Mouse (Mus musculus): Measurements from ENCODE around the gene Copz1. TPM values are rescaled to one million over a fixed set of nuclear protein-coding genes. Genes with fewer than 3 reads are reported as not detected.

Copz1 gene
- total RNA-seq, 2 experiments from 2014 or later, result 38.0 to 38.5 TPM

DNA sequence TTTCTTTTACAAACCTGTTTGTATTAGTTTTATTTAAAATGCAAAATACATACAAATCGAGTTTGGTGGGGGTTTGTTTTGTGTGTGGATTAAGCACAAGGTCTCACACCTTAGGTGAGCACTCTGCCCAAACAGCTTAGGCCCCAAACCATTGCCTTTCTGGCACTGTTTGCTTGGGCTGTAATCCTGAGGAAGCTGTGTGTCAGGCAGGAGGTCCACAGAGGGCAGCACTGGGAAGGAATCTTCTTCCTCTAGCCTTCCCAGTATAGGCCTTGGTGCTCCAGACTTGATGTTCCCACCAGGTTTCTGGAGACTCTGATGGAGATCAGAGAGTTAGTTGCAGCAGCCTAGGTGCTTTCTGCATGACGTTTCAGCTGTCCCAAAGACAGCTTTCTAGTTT lies 12.1 kb downstream of the Copz1 start:
- intact Hi-C loops (cut with DNase I; ENCODE audit: low total_unique reads), result loop anchor here (5.0 kb wide), 1 partner anchor 33 kb away; no protein-coding TSS in a partner anchor
- DNase-seq, result no peak

DNA sequence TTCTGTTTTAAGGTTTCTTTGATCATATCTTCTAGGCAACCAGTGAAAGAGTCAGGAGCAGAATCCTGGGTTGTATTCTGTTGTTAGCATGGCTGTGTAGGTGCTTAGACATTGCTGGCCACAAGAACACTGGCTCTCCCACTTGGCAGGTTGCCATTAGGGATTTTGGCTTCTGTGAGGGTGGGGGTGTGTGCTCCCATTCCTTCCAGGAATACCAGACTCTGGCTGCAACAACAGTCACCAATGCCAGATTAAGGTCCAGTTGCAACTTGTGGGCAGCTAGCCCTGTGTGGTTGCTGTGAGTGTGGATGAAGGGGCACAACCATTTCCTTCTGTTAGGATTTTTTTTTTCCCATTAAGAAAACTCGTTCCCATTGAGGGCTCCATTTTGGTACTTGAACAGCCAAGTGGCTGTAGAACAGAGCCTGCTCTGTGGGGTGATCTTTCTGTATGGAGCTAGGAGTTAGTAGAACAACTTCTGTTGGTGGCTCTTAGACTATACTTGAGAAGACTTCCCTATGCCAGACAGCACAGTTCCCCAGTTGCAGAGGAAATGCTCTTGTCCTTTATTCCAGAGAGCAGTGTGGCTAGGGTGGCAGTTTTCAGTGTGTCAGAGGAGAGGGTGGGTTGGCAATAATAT lies 13.4 kb downstream of the Copz1 start:
- intact Hi-C loops (cut with DNase I; ENCODE audit: low total_unique reads), result no loop called here
- DNase-seq, result peak; percentile 61

DNA sequence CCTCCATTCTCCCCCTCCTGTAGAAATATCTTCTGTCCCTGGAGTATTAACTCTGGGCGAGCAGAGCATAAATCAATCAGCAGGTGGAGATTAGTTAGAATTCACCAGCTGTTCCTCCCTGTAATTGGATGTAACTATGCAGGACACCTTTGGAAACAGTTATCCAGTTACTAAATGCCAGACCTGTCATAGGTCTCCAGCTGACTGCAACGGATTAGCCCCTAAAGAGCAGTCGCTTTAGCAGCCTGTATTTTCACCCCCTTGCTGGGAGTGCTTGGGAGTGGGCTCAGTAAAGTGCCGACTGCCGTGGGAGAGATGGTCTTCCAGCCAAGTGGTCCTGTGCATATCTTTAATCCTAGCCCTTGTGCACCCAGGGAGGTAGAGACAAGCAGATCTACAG lies 17.1 kb downstream of the Copz1 start:
- intact Hi-C loops (cut with DNase I; ENCODE audit: low total_unique reads), result no loop called here
- no peak for DNase-seq

DNA sequence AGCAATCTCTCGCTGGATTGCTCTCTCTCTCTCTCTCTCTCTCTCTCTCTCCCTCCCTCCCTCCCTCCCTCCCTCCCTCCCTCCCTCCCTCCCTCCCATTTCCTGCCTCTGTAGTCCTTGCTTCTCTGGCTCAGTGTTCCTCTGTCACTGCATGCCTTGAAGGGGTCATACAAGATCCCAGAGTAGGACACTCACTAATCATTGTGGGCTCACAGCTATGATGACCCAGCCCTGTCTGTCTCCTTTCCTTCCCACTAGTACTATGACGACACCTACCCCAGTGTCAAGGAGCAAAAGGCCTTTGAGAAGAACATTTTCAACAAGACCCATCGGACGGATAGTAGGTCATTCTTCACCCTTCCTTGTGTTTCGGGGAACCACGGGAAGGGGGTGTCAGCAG lies 17.9 kb downstream of the Copz1 start:
- intact Hi-C loops (cut with DNase I; ENCODE audit: low total_unique reads), result no loop called here
- no peak for DNase-seq

DNA sequence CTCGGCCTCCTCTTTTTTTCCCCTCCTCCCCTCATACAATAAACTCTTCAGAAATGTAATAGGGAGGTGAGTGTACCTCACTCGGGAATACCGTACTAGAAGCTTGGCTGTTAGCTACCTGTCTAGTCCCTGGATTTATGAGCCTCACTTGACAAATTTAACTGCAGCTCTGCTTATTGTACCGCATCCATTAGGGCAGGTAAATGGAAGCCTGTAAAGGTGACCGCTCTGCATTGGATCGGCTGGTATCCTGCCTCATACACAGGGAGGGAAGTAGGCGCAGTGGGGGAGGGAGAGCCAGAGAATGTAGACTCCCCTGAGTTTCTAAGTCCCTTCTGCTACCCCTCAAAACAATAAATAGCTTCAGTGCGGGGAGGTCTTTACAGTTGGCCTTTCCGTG lies 18.3 kb downstream of the Copz1 start:
- no peak for DNase-seq
- intact Hi-C loops (cut with DNase I; ENCODE audit: low total_unique reads), result no loop called here

DNA sequence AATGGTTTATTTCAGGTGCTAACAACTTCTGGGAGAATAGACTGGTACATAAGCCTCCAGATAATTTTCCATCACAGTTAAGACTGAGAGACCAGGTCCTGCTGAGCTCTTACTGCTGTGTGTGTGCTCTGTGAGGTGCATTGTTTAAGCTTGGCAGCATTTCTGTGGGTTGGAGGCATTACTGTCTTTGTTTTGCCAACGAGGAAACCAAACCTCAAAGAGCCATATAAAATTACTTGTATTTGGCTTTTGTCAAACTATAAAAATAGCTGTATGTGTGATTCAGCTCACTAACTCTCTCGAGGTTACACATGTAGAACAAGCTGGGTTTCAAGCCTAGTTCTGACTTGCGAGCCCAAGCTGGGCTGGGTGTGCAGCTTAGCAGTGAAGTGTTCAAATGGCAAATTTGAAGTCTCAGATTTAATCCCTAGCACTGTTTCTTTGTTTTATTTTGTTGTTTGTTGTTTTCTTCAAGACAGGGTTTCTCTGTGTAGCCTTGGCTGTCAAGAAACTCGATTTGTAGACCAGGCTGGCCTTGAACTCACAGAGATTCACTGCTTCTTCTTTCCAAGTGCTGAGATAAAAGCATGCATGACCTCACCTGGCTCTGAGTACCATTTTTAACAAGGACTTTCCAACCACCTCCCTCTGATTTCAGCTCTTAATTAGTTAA lies 20.3 kb downstream of the Copz1 start:
- intact Hi-C loops (cut with DNase I; ENCODE audit: low total_unique reads), result no loop called here
- no peak for DNase-seq

DNA sequence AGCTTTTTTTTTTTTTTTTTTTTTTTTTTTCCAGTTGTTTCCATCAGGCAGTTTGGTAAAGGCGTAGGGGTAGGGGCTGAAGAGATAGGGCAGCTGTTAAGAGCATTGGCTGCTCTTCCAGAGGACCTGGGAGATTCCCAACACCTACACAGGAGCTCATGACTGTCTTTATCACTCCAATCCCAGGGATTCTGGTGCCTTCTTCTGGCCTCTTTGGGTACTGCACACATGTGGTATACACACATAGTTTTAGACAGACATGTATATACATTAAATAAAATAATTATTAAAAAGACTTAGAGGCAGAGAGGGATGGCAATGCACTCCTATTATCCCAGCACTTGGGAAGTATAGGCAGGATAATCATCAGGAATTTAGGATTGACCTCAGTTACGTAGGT lies 20.9 kb downstream of the Copz1 start:
- no peak for DNase-seq
- intact Hi-C loops (cut with DNase I; ENCODE audit: low total_unique reads), result no loop called here

DNA sequence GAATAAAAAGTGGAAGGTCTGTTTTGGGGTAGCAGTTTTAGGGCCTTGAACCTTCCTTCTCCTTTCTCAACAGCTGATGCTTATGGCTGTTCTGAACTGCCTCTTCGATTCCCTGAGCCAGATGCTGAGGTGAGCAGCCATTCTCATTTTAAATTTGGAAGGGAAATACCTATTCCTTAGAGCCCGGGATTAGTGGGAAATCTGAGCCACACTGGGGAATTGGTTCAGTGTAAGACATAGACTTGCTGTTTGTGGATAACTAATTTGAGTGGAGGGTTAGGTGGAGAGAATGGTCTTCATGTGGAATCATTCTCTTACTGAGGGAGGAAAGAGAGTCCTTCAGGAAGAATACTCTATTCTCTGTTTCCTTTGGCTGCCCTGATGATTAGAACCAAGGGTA lies 22.1 kb downstream of the Copz1 start:
- DNase-seq, result no peak
- intact Hi-C loops (cut with DNase I; ENCODE audit: low total_unique reads), result no loop called here

DNA sequence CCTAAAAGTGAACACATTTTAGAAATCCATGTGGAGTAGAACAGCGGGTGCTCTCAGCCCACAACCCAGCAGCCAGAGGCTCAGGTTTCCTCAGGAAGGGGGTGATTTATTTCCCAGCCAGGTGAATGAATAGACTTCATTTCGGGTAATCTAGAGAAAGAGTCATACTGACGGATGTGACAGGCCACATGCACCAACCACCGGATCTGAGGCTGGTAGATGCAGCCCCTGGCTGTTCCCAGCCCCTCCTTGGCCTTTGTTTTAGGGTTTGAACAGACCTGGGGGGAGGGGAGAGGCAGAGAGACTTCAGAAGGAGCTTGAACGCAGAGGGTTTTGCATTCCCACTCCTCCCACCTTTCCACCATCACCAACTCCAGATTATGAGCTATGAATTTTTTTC lies 23.3 kb downstream of the Copz1 start:
- intact Hi-C loops (cut with DNase I; ENCODE audit: low total_unique reads), result no loop called here
- DNase-seq, result no peak

DNA sequence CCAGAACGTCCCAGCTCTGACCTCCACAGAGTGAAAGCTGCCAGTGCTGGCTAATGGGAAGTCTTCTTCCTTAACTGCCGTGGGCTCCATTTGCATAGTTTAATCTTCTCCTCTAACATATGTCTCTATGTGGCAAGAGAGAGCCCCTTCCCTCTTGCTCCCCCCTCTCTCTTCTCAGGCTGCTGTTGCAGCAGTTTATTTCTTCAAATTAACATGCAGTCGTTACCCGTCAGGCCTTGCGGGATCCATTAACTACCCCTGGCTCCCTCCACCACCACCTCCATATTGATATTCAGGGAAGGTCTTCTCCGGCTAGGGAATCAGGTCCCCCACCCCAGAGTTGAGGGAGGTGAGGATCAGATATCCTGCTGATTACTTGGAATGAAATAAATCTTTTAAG lies 24.8 kb downstream of the Copz1 start:
- intact Hi-C loops (cut with DNase I; ENCODE audit: low total_unique reads), result no loop called here
- no peak for DNase-seq

DNA sequence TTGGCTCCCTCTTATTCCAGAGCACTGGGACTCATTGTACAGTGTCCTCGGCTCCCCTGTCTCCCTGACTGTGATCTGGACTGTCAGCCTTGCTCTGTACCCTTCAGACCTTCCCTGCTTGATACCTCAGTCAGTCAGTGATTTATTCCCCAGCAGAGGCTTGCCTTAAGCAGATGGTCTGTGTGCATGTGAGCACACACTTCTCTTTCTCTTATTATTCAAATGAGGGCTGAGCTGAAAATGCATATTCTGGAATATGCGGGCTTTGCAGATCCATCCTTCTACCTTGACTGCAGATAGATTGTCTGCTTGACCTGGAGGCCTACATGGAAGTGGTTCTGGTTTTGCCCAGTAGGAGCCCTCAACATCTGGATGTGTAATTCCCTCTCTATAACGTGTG lies 25.5 kb downstream of the Copz1 start:
- intact Hi-C loops (cut with DNase I; ENCODE audit: low total_unique reads), result no loop called here
- DNase-seq, result no peak

DNA sequence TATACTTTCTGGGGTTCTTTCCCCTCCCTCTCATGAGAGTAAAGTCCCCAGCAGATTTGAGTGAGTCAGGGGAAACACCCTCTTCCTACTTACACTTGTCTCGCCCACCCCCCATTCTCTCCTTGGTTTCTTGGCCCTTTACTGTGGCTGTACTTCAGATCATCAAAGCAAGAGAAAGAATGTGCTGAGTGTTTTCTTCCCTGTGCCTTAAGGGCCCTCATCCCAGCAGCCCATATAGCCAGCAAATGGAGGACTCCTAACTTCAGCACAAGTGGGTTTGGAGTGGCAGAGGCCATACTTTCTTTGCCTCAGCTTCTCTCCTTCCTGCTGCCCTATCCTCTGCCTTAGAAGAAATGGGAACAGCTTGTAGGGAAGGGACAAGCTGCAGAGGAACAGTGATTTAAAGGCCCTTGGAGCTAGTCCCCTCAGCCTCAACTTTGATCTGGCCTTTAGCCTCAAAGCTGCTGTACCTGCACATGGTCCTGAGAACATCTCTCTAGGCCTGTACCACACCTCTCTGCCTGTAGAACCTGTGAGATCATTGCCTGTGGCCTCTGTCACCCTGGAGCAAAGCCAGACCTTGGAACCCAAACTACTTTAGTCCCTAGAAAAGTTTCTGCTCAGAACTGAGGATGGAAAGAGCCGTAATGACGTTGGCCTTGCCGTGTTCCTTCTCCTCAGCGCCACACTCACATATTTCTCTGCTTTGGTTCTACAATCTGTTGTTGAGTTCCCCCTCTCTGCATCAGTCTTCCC lies 26.5 kb downstream of the Copz1 start:
- intact Hi-C loops (cut with DNase I; ENCODE audit: low total_unique reads), result no loop called here
- DNase-seq, result no peak

DNA sequence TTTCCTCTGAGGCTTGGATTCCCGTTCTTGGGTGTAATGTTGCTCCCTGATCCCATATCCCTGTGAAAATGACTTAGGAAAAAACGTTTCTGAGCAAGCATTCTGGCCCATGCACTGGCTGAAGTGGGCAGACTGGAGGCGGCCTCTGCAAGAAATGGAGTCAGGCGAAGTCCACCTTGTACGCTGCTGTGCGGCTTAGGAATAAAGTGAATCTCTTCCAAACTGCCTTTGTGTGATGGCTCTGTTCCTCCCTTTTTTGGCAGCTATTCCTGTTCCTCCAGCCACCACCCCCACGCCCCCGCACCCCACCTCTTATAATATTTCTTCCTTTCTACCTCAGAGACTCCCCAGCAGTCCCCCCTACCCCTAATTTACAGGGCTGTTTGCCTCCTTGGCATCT lies 27.1 kb downstream of the Copz1 start:
- DNase-seq, result no peak
- intact Hi-C loops (cut with DNase I; ENCODE audit: low total_unique reads), result loop anchor here (5.0 kb wide), 1 partner anchor 47 kb away; no protein-coding TSS in a partner anchor

DNA sequence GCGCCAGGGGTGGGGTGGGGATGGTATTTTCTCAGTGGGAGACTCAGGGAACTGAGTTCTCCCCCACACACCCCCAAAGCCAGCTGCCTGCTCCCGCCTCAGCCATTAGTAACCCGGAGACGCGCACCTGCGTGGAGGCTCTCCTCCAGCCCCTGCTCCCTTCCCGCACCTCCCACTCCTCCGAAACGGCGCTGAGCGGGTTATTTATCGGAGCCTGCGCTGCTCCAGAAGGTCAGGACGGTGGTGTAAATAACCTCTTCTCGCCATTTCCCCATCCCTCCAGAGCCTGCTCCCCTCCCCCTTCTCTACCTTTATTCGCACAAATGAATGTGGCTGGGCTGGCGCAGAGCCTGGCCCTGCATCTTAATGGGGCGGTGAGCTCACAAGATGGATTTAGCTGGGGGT lies 27.6 kb downstream of the Copz1 start:
- intact Hi-C loops (cut with DNase I; ENCODE audit: low total_unique reads), result loop anchor here (5.0 kb wide), 1 partner anchor 48 kb away; no protein-coding TSS in a partner anchor
- no peak for DNase-seq

DNA sequence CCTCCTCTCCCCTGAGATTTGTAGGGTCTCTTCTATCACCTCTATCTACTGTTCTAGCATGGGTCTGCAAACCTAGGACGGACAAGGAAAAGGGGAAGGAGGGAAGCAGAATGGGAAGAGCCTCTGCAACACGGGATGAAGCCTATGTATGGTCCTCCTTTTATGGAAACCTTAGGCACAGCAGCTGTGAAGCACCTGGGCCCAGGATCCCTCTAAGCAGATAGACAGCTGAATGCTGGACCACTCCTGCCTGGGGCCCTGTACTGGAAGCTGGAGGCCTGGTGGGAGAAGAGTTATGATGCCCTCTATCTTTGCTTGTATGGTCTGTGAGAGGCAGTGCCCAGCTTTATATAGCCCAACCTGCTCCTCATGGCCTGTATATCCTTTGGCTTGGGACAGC lies 28.0 kb downstream of the Copz1 start:
- intact Hi-C loops (cut with DNase I; ENCODE audit: low total_unique reads), result loop anchor here (5.0 kb wide), 1 partner anchor 48 kb away; no protein-coding TSS in a partner anchor
- DNase-seq, result no peak

DNA sequence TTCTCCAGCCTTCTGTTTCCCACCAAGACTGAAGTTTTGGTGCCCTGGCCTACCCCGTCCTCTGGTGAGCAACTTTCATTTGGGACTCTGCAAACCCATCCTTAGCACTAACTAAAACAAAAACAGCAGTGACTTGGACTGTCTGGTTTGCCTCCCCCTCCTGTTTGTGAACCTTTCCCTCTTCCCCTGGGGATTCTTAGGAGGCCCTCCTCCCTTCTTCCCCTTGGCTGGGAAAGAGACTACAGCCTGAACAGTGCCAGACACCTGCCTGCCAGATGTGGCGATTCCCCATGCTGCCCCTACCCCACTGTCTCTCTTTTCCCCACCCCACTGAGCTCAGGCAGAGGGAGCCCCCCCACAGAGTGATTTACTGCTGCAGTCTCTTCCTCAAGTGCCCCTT lies 28.5 kb downstream of the Copz1 start:
- intact Hi-C loops (cut with DNase I; ENCODE audit: low total_unique reads), result loop anchor here (5.0 kb wide), 1 partner anchor 49 kb away; no protein-coding TSS in a partner anchor
- peak; percentile 39 for DNase-seq

DNA sequence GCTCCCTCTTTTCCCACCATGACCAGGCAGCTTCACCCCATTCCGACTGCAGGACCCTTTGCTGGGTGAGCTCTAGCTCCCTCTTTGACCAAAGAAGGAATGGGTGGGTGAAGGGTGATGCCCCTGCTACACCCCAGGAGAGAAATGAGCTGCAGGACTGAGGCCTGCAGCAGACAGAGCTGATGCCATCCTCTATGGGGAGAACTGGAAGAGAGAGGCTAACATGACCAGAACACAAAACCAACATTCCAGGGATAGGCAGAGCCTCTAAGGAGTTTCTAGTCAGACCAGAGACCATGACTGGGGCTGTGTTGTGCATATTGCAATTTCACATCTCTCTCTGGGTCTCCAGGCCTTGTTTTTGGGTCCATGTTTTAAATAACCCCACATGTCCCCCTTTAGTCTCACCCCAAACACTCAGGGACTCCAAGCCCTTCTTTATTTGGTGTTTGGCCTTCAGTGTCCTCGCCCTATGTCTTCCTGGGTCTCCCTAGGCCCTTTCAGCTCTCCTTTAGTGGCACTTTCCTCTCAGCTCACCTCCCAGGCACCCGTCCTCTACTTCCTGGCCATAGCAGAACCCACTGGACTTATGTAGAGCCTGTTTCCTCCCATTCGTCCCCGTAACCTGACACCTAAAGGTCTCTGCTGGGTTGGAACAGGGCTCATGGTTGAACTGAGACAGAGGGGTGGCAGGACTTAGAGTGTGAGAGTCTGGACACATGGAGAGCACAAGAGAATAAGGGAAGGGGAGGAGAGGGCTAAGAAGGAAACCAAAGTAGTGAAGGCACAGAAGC lies 29.2 kb downstream of the Copz1 start:
- DNase-seq, result no peak
- intact Hi-C loops (cut with DNase I; ENCODE audit: low total_unique reads), result loop anchor here (2.0 to 5.0 kb wide), 2 partner anchors 49 to 115 kb away; no protein-coding TSS in a partner anchor

DNA sequence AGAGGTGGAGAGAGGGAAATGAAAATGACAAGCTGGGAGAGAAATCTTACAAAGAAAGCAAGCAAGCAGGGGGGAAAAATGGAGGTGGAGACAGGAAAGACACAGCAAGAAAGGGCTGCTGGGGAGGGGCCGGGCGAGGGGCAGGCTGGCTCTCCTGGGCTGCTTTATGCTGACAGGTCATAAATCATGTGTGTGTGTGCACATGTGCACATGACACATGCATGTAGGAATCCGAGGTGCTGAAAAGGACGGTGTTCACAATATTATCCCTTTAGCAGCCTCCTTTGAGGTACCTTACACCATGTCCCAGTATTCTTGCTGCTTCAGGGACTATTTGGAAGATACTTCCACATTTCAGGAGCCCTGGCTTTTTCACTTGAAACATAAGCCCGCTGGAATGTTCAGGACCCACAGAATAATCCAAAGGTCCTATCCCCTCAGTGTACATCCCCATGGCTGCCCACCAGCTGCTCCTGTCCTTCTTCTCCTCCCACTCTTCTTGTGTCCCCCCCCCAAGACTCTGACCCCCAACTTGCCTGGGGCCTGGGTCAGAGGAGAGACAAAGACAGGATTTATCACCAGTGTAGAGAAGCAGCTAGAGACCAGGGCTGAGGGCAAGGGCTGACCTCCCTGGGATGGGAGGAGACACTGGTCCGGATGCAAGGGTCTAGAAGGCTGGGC lies 30.0 kb downstream of the Copz1 start:
- no peak for DNase-seq
- intact Hi-C loops (cut with DNase I; ENCODE audit: low total_unique reads), result loop anchor here (2.0 to 5.0 kb wide), 2 partner anchors 50 to 116 kb away; no protein-coding TSS in a partner anchor
